Mouse (Mus musculus): ENCODE data around the gene Endov. TPM values are rescaled to one million over a fixed set of nuclear protein-coding genes. Genes with fewer than 3 reads are reported as not detected.

Endov gene
- polyA plus RNA-seq (2012; rRNA removed): 20.5 and 21.3 TPM in 2 replicates

DNA sequence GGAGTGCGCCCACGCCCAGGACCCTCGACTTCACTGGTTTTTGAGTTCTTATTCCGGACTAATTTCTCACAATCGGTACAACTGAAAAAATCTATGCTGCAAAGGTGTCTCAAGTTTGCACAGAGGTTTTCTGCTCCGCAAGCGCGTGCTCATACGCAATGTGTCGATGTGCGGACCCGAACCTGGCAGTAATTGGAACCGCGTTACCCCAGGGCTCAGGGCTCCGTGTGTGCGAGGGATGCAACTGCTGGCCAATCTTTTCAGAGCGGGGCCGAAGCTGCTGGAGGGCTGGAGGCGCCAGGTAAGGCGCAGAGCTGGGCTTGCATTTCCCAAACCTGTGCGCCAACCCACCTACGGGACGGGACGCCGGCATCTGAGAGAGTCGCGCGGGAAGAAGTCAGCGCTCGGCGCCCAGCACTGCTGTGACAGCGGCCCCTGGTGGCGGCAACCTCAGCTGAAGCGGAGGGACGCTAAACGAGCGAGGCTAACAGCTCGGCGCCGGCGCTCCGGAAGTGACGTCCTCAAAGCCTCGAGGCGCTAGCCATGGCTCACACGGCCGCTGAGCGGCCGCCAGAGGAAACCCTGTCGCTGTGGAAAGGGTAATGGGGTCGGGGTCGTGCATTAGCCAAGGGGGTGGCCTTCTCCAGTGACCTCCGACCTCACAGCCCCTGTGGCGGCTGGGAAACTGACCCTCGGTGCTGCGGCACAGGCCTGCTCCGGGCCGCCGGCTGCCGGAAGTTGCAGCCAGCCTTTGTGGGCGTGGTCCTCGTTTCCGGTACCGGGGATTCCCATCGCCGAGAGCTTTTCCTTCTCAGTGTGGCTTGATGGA is at the start of gene Endov:
TSS of gene Endov (plus strand) at position 487 of the 829 bp plus-strand sequence.

DNA sequence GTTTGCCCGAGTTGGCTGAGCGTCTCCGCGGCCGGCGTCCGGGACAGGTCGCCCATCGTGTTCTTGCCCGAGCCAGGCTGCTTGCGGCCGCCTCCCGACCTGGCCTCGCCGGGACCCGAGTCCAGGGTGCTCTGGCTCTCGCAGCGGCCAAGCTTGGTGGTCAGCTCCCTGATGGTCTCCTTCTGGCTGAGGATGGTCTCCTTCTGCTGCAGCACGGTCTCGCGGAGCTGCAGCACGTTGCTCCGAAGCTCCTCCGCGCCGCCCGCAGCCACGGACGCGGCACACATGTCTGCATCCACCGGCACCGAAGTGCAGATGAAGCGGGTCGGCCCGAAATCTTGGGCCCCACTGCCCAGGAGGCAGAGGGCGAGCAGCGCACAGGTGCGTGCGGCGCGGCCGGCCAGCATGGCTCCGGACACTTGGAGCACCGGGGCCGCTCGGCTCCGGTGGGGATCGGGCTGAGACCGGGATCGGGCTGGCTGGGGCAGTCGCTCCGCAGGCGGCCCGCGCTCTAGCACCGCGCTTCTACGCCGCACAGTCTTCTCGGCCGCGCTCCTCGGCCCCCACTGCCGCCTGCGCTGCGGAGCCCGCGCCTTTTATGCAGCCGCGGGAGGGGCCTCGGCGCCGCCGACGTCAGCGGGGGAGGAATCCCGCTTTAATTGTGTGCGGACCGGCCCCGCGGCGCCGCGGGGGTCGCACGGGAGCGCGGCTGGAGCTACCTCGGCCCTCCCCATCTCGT is 56.2 kb downstream of the Endov start, which contains the start of gene Nptx1:
TSS of gene Nptx1 (minus strand) at position 571 of the 739 bp plus-strand sequence.

Other genes starting within 250 kb of the Endov start
- gene Gaa, start 223.5 kb upstream of the Endov start, polyA plus RNA-seq (2012; rRNA removed): 109 and 111 TPM in 2 replicates
- 172 TPM in 2 replicates for gene Eif4a3, start 191.3 kb upstream of the Endov start, polyA plus RNA-seq (2012; rRNA removed)
- 0.51 and 0.65 TPM in 2 replicates for gene Card14, start 183.6 kb upstream of the Endov start, polyA plus RNA-seq (2012; rRNA removed)
- 2.5 and 2.6 TPM in 2 replicates for gene Sgsh, start 135.8 kb upstream of the Endov start, polyA plus RNA-seq (2012; rRNA removed)
- 5.3 and 6.9 TPM in 2 replicates for gene Slc26a11, start 135.8 kb upstream of the Endov start, polyA plus RNA-seq (2012; rRNA removed)
- gene Rnf213, start 98.2 kb upstream of the Endov start, polyA plus RNA-seq (2012; rRNA removed): 4.7 and 7.3 TPM in 2 replicates
- 8.5 and 8.8 TPM in 2 replicates for gene Nptx1, start 56.4 kb downstream of the Endov start, polyA plus RNA-seq (2012; rRNA removed)
- 22.1 and 22.3 TPM in 2 replicates for gene Rptor, start 111.6 kb downstream of the Endov start, polyA plus RNA-seq (2012; rRNA removed)

Measured in central nervous system, embryonic 18 days (tissue).